Mouse (Mus musculus) left cerebral cortex, postnatal 25 days (tissue): ENCODE data around the gene Gps1. TPM values are rescaled to one million over a fixed set of nuclear protein-coding genes. Genes with fewer than 3 reads are reported as not detected.
"Not testable (repeated sequence)": the region's sequence is repeated elsewhere in the genome, so short reads cannot be mapped to it uniquely, and the experiment has no call there.

ENCODE experiments used
- DNase-seq, 2 experiments: peaks; one replicate each; pipeline ENCODE4 v3.0.0; 2022; ENCODE audit warnings: low spot score in 2 of 2, mixed read lengths in 1 of 2
- intact Hi-C: fragments of 180-260 bp; cut with DNase I; formaldehyde crosslinking; loops from one replicate; pipeline ENCODE4 v1.15.1; 2025
- total RNA-seq, 2 experiments: library from RNA; stranded (reverse); gene quantifications; 2 replicates each; pipeline ENCODE4 v1.2.3; 2021

Gps1 gene
- total RNA-seq, 2 experiments from 2014 or later: 139 to 143 TPM

- DNase-seq, intact Hi-C loops: not testable (repeated sequence)
Observed at GRCm38 (mm10) chr11:120781361-120781760, 2.7 kb upstream of the Gps1 start.

DNA sequence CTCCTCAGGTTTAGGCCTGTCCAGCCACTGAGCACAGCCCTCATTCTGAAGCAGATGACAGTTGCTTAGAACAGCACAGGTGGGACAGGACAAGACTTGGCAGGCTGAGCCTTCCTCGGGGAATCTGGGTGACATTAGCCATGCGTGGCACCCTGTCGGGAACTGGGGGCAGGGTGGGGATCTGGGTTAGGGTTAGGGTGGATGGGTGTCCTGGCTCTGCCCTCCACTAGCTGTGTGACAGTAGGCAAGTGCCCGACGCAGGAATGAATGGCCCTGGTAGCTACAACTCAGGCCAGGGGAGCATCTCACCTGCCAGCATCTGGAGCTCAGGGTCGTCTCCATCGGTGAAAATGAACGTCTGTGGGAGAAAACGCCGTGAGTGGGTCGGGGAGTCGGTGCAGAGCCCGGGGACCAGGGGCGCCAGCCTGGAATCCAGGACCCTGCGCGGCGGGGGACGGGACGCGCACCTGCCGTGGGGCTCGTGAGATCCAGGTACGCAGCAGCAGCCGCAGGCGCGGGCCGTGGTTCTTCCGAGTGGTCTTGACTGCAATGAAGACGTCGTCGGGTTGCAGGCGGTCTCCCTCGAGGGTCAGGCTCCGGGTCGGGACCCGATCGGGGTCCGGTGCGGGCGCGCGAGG, 527 bp upstream of the Gps1 start:
- DNase-seq: no peak
- intact Hi-C loops: no loop called here

DNA sequence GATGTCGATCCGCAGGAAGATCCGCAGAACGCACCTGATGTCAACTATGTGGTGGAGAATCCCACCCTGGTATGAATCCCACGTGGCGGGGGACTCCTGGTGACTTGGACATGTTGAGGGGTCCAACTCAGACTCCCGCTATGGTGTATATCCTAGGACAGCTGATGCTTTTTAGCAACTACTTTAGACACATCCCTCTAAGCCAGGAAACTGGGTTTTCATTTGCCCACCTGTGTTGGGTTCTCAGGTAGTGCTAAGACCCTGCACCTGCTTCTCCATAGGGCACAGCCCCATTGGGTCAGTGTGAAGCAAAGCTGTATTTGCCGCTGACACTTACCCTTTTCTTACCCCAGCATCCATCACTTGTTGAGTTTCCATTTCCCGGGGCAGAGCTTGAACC, 1.1 kb downstream of the Gps1 start:
- intact Hi-C loops: no loop called here
- DNase-seq: no peak

DNA sequence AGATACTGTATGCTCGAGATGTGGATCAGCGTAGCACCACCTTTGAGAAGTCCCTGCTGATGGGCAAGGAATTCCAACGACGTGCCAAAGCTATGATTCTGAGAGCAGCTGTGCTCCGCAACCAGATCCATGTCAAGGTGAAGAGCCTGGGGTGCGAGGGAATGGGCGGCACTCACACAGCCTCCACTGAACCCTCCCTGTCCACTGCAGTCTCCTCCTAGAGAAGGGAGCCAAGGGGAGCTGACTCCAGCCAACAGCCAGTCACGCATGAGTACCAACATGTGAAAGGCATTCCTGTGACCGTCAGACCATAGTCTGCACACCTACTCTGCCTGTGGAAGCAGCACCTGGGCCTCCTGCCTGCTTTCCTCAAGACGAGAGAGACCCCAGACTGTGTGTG, 4.4 kb downstream of the Gps1 start:
- DNase-seq, intact Hi-C loops: not testable (repeated sequence)

DNA sequence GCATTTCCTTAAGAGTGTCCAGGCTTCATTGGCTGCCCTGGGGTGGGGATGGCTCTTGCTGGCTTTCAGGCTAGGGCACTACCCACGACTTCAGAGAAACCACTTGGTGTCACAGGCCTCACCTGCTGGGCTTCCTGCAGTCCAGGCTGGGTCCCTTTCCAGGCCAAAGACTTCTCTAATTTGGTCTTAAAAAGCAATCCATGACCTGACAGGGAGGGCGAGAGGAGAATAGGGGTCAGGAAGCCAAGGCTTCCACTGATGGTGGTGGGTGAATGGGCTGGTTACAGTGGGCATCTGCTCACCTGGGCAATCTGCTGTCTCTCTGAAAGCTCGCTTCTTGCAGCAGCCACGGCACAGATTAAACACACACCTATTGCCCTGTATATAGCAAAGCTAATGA, 5.3 kb downstream of the Gps1 start:
- no peak for DNase-seq
- intact Hi-C loops: no loop called here

GRCm38 (mm10) chr11:120789810-120790209, 5.7 kb downstream of the Gps1 start:
- no peak for DNase-seq
- intact Hi-C loops: no loop called here

DNA sequence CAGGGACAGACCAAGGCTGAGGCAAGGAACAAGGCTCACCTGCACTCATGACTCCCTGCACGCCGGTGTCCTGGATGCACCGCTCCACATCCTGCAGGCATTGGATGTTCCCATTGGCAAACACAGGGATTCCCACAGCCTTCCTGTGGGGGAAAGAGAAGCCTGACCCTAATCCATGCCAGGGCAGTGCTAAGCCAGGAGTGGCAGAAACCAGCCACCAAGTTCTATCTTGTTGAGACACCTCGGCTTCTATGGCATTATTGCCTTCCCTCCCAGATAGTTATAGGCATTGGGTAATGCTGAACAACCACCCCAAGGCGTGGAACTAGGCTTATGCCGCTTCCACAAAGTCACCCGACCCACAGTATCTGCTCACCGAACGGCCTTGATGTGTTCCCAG, 8.6 kb downstream of the Gps1 start:
- intact Hi-C loops: no loop called here
- DNase-seq: no peak

GRCm38 (mm10) chr11:120795756-120796613, 11.9 kb downstream of the Gps1 start, which contains the start of gene Dus1l:
Gene Dus1l, minus strand, starts transcription at chr11:120796403.
- peak; percentile 95 to 98 for DNase-seq
- intact Hi-C loops: no loop called here

- intact Hi-C loops: no loop called here
- no peak for DNase-seq
Observed at GRCm38 (mm10) chr11:120796614-120796946, 12.5 kb downstream of the Gps1 start.

DNA sequence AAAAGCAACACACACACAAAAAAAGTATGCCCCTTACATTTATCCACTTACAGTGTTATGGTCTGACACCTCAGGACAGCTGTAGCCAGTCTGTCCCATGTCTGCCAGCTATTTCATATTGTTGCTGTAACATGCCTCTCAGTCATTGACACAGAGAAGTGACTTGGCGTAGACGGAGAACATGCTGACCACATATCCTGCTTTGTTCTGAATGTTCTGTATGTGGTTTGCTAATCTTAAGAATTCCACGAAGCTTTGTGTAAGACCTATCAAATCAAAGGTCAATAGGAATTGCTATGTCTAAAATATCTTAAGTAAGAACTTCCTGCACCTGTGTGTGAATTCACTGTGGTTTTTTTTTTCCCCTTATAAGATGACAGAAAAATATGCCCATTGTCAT, 14.2 kb downstream of the Gps1 start:
- intact Hi-C loops: no loop called here
- no peak for DNase-seq

DNA sequence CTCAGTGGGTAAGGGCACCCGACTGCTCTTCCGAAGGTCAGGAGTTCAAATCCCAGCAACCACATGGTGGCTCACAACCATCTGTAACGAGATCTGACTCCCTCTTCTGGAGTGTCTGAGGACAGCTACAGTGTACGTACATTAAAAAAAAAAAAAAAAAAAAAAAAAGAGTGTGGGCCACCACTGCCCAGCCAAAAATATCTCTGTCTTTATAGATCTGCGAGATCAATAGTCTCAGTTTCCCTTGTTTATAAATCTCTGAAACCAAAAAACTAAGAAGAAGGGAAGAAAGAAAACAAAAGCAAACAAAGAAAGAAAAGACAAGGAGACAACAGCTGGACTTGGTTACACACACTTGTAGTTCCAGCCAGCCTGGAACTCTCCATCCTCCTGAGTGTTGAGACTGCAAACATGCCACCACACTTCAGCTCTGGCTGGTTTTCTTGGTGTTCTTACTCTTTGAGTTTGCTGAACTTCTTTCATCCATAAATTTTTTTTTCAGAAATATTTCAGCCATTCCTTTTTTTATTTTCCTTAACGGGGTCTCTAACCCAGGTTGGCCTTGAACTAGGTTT, 15.3 kb downstream of the Gps1 start:
- intact Hi-C loops: no loop called here
- no peak for DNase-seq

- DNase-seq: peak; percentile 80 to 84
- intact Hi-C loops: no loop called here
Observed at GRCm38 (mm10) chr11:120800061-120800904, 16.2 kb downstream of the Gps1 start.

DNA sequence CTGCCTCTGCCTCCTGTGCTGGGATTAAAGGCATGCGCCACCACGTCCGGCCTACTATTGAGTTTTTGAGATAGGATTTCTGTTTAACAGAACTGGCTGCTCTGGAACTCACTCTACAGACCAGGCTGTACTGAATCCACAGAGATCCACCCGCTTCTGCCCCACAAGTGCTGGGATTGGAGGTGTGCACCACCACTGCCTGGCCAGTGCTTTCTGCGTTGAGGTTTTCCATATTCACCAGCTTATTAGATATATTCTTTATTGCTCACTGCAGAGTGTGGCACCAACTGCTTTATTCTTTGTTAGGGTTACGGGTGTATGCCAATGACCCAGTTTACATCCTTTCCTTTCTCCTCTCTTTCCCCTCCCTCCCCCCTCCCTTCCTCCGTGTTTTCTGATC, 20.2 kb downstream of the Gps1 start:
- intact Hi-C loops: no loop called here
- no peak for DNase-seq

DNA sequence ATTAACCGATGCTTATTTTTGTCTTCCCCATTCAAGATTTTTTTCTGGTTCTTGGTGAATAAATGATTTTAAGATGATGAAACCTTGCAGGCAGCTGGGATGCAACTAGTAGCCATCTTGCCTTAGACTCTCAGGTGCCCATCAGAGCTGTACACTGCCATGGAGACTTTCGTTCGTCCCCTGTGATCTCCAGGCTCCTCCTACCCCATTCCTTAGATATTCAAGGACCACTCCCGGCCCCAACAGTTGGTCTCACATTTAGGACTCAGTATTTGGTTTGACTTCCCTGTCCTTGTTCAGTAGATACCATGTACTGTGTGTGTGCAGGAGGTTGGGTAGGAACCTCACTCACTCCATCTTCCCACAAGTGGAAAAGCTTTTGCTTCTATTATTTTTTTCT, 20.7 kb downstream of the Gps1 start:
- intact Hi-C loops: no loop called here

DNA sequence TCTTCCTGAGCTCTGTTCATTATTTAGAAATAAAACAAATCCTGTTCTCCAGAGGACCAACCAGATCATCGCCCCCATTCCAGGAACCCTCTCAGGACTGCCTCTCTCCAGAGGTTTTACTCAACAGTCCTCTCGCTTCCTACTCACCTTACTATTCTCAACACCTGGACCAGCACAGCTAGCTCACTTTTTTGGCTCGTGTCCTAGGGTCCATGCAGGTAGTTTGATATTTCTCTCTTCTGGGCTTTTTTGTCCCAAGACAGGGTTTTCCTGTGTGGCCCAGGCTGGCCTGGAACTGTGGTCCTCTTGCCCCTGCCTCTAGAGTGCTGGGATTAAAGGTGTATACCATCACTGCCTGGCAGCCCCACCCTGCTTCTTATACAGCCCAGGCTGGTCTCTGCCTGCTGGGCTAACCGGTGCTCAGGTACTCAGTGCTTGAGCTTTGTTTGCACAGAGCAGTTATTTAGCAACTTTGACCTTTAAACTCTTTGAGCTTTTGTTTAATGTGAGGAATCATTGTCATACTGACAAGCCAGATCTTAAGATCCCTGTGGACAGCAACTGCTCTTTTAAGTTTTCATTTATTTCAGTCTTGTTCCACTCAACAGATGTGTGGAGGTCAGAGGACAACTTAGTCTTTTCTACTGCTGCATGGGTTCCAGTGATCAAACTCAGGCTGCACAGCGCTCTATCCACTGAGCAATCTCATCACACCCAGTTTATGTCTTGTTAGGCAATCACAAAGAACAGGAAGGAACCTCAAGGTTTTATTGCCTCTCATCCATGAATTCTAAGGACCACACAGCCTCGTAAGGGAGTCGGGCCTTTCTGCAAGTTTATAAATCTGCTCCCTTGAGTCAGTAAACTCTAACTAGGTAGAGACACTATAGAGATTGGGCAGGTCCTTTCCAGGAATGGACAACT, 21.6 kb downstream of the Gps1 start:
- intact Hi-C loops: no loop called here
- no peak for DNase-seq

More for the DNA sequence above, 20.7 kb downstream of the Gps1 start:
- no peak for DNase-seq

- intact Hi-C loops: no loop called here
- DNase-seq: no peak
Observed at GRCm38 (mm10) chr11:120808010-120808409, 23.9 kb downstream of the Gps1 start.

DNA sequence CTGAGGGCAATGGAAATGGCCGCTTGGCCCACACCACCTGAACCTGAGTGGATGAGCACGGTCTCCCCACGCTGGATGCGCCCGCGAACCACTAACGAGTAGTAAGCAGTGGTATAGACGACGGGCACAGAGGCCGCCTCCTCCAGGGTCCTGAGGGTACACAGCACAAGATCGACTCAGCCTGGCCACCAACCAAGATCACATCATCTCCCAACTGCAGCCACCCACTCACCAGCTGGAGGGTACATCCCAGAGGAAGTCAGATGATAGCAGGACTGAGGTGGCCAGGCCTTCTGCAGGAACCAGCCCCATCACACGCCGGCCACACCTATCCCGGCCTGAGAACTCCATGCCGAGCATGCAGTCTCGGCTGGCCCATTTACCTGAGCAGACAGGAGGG, 28.0 kb downstream of the Gps1 start:
- peak in 1 of 2 experiments; percentile 35 for DNase-seq
- intact Hi-C loops: no loop called here

GRCm38 (mm10) chr11:120817358-120817757, 33.3 kb downstream of the Gps1 start:
- intact Hi-C loops: no loop called here
- no peak for DNase-seq

DNA sequence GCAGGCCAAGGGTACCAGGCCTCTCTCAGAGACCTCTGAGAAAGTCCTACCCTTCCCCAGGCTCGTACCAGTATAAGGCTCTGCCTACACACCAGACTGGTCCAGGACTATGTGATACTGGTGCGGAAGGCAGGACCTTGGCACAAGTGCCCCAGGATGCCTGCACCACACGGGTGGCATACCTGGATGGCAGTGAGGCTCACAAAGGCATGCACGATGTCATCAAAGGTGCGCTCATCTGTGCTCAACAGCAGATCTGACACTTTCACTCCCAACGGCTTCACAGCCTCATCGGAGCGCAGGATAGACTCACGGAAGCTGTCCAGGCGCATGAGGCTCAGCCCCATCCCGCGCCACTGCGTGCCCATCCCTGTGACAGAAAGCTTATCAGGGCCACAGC, 34.2 kb downstream of the Gps1 start:
- DNase-seq: no peak
- intact Hi-C loops: no loop called here
